Mouse (Mus musculus): Measurements from ENCODE around the gene Ces2a. TPM values are rescaled to one million over a fixed set of nuclear protein-coding genes. Genes with fewer than 3 reads are reported as not detected.

Ces2a gene
- total RNA-seq (2021) (under 1 TPM in 1 of 2 experiments, not detected in 1; 0.72 TPM), polyA plus RNA-seq (2012; rRNA removed) (0.74 TPM in 1 of 2 replicates, not detected in the other)
- long read RNA-seq = 0 reads

- no peak for DNase-seq
These were observed at the start of gene Ces2a for GRCm38 (mm10) chr8:104733753-104734152. Gene Ces2a, plus strand, starts transcription at chr8:104734003.

DNA sequence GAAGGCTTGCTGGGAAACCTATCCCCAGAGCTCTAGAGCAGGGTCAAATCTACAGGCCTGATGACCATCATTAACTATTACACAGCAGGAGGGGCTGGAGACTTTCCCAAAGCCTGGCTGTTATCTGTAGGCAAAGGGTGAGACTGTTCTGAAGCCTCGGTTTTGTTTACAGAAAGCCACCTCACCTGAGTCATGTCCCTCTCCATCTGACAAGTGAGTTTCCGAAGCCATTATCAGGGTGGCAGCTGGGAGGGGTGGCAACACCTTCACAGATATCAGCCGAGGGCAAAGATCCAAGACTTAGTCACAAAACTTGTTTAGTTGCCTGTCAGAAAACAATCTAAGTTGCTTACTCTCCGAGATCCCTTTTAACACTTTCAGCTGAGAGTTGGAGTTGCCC, 45.4 kb upstream of the Ces2a start:
- no peak for DNase-seq

DNA sequence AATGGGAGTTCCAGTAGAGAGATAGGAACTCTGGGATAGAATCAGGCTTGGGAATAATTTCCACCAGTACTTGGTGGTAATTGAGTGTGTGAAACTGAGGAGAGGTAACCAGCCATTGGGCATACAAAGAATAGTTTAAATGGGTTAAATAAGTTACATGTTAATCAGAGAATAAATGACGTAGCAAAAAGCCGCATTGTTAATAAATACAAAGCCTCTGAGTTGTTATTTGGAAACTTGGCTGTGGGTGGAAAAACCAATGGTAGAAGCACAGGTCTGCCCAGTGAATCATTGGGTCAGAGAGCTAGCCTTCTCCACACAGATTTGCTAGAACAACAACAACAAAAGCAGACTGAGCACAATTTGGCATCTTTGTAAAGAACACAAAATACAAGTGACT, 35.2 kb upstream of the Ces2a start:
- no peak for DNase-seq

DNA sequence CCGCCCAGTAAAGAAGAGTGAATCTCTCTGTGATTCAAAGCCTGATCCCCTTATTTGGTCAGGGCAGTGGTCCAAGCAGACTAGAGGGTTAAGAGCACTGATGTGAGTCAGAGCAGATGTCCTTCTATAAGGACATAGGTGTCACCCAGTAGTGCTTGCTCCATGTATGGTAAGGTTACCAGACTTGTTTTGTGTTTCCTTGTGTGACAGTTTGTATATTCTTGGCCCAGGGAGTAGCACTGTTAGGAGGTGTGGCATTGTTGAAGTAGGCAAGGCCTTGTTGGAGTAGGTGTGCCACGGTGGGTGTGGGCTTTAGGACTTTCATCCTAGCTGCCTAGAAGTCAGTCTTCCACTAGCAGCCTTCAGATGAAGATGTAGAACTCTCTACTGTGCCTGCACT, 31.9 kb upstream of the Ces2a start:
- no peak for DNase-seq

DNA sequence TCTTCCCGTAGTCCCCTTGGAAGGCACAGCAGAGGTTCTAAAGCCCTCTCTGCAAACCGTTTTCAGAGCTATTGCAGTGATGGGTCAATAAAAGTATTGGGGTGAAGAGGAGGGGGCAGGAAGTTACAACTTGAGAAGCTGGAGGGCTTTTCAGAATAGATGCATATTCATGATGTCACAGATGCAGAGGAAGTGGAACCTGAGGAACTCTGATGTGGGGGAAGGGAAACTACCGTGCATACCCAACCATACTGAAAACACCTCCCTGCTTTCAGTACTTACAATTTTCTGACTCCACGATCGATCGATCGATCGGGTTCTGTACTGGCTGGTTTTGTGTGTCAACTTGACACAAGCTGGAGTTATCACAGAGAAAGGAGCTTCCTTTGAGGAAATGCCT, 12.6 kb upstream of the Ces2a start:
- DNase-seq = no peak

DNA sequence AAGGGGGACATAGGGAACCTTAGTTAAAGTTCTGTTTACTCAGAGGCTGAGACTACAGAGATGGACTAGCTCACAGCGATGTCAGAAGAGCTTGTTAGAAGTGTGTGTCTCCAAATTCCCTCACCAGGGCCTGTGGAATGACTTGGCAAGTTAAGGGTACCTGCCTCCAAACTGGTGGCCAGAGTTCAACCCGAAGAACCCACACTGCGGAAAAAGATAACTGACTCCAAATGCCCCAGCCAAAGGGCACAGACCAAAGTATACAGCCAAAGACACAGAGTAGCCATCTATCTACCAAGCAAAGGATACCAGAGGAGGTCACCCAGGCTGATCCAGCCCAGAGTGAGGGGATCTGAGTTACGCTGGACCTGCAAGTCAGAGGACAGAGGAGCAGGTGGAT, 2.4 kb upstream of the Ces2a start:
- DNase-seq = no peak

DNA sequence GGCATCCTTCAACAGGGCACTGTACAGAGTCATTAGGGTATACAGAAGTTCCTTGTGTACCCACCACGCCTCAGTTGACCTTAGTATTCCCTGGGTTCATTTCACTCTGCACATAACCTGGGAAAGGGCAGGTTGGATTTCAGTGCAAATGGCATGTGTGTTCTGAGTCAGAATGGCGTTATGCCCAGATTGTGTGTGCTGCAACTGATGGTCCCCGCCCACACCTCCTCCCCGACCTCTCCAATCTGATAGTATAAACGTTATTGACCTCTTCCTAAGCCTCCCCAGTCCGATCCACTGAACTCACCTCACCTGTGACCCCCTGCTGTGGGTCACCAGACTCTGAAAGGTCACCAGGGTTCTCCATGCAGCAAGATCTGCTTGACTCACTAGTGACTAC, 1.8 kb upstream of the Ces2a start:
- DNase-seq = peak; percentile 9

- no peak for DNase-seq
These were observed 8.2 kb downstream of the Ces2a start for GRCm38 (mm10) chr8:104742039-104742438.

- DNase-seq = no peak
These were observed 9.6 kb downstream of the Ces2a start for GRCm38 (mm10) chr8:104743410-104743809.

GRCm38 (mm10) chr8:104752818-104753217, 19.0 kb downstream of the Ces2a start:
- no peak for DNase-seq

DNA sequence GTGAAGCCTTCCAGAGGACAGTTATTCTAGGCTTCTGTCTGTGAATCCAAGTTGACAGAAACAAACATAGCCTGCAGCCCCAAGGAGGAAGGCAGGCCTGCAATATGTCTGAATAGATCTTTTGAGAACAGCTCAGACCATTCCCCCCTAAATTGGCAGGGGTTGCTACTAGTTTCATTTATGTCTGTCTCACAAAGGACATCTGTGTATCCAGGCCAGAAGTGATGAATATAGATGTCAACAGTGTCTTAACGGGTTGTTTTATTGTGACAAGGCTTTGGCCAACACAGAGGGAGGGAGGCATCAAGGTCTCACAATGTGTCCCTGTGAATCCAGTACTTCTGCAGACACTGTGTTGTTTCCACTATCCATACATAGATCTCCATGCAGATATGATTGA, 23.8 kb downstream of the Ces2a start:
- DNase-seq = no peak

DNA sequence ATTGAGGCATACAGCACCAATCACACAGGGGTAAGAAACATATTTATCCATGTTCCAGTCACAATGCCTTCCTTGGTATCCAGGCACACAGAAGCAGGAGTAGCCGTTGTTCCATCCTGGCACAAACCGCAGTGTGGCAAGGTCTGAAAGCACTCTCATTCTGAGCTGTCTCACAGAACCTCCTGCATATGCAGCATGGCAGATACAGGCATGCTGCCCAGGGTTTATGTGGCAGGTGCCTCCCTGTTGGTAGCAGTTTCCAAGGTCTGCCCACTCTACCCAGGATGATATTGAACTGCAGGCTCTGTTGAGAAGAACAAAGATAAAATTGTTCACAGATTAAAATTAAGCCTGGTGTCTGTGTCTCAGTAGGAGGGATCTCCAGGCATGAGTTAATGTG, 24.4 kb downstream of the Ces2a start:
- no peak for DNase-seq

DNA sequence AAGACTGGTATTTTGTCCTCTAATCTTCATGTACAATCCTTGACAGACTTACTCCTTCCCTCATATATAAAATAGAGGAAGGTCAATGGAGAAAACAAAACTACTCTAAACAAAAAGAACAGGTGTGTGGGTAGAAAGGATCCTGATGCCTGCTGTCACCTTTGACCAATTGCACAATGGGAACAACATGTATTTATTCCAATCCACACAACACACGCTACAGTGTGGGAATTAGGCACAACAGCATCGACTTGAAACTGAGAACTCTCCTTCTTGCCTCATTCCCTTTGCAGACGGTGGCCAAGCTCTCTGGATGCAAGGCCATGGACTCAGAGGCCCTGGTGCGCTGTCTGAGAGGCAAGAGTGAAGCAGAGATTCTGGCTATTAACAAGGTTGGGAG, 27.3 kb downstream of the Ces2a start:
- DNase-seq = no peak

GRCm38 (mm10) chr8:104766485-104766884, 32.7 kb downstream of the Ces2a start:
- no peak for DNase-seq

DNA sequence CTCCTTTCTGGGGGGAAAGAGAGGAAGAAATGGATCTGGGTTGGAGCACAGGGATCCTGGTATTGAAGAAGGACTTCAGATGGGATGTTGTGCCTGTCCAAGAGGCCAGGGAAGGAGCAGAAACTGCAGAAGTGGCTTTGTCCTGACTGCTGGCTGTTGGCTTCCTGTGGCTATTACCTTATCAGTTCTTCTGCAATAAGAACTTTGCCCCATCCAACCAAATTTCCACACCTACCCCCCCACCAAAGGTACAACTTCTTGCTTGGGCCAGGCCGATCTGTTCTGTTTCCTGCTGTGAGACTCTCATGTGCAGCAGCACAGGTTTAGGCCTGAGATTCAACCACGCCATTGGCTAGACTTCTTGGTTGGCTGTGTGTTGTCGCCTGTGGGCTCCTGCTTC, 36.6 kb downstream of the Ces2a start:
- DNase-seq = no peak

- DNase-seq = peak; percentile 5
These were observed 53.2 kb downstream of the Ces2a start for GRCm38 (mm10) chr8:104787049-104787448.

DNA sequence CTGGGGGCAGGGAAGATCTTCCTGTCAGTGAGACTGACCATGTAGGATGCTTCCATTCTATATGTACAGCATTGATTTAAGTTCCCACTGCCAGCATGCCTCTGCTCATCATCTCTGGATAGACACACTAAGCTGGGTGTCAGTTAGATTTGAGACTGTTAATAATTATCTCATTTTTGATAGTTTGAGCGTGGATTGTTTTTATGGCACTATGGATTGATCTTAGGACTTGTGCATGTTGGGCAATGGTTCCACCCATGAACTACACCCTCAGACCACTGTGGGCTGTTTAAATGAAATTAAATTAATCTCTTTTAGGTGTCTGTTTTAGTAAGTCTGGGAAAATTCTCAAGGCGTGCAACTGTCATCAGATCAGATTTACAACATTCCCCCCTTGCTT, 55.1 kb downstream of the Ces2a start:
- DNase-seq = no peak

DNA sequence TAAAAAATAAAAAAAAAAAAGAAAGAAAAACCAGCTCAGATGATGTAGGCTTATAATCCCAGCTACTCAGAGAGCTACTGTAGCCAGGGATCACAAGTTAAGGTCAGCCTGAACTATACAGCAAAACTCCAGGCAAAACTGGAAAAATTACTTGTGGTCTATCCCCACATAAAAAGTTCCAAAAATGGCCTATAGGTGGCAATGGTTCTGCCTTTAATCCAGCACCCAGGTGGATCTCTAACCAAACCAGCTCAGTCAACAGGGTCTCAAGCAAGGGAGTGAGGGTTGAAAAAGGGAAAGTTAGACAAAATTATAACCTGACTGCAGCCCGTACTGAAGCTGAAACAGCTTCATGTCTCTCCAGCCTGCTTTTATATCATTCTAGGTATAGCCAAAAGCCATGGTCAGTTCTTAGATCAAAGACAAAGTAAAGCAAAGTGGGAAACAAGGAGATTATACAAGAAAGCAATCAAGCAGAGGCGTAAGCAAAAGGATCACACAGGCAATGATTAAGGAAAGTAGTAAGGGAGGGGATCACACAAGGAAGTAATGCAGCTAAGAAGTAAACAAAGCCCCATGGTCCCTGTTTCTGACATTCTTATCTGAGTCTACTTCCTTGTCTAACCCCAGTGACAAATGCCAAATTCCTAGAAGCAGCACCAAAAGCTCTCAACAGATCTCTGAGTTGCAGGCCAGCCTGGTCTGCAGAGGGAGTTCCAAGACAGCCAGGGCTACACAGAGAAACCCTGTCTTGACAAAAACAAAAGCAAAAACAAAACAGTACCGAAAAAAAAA, 56.3 kb downstream of the Ces2a start:
- peak; percentile 12 for DNase-seq

Small RNAs within 50 kb of the gene (microRNA-seq; reads per million reads assigned to microRNA genes)
- 0 reads per million in 2 experiments for gene Gm44328

Other genes with a start within 250 kb of the Ces2a start
- not detected for gene Terb1, start 224.1 kb upstream of the Ces2a start, total RNA-seq (2021)
- gene Terb1, start 224.1 kb upstream of the Ces2a start, polyA plus RNA-seq (2012; rRNA removed) = not detected in 2 replicates
- gene Nae1, start 199.4 kb upstream of the Ces2a start, total RNA-seq (2021) = 10 to 100 TPM; 31.1 to 40.8 TPM
- gene Nae1, start 199.4 kb upstream of the Ces2a start, polyA plus RNA-seq (2012; rRNA removed) = 1.1 and 2.0 TPM in 2 replicates
- 1 to 10 TPM; 1.9 to 4.2 TPM for gene Car7, start 199.3 kb upstream of the Ces2a start, total RNA-seq (2021)
- 13.4 and 14.5 TPM in 2 replicates for gene Car7, start 199.3 kb upstream of the Ces2a start, polyA plus RNA-seq (2012; rRNA removed)
- gene Pdp2, start 142.6 kb upstream of the Ces2a start, total RNA-seq (2021) = 10 to 100 TPM; 30.7 to 37.3 TPM
- 6.5 and 7.6 TPM in 2 replicates for gene Pdp2, start 142.6 kb upstream of the Ces2a start, polyA plus RNA-seq (2012; rRNA removed)
- gene Cdh16, start 109.6 kb upstream of the Ces2a start, total RNA-seq (2021) = not detected
- gene Cdh16, start 109.6 kb upstream of the Ces2a start, polyA plus RNA-seq (2012; rRNA removed) = not detected in 2 replicates
- 10 to 100 TPM in 1 of 2 experiments, 1 to 10 TPM in 1; 3.3 to 14.4 TPM for gene Rrad, start 102.7 kb upstream of the Ces2a start, total RNA-seq (2021)
- 4.1 and 7.4 TPM in 2 replicates for gene Rrad, start 102.7 kb upstream of the Ces2a start, polyA plus RNA-seq (2012; rRNA removed)
- gene Ciao2b, start 92.0 kb upstream of the Ces2a start, total RNA-seq (2021) = 10 to 100 TPM; 44.9 to 47.9 TPM
- gene Ciao2b, start 92.0 kb upstream of the Ces2a start, polyA plus RNA-seq (2012; rRNA removed) = 24.2 and 26.0 TPM in 2 replicates
- under 1 TPM; 0.17 TPM for gene Ces2b, start 97.6 kb downstream of the Ces2a start, total RNA-seq (2021)
- gene Ces2b, start 97.6 kb downstream of the Ces2a start, polyA plus RNA-seq (2012; rRNA removed) = not detected in 2 replicates
- gene Ces2c, start 113.1 kb downstream of the Ces2a start, total RNA-seq (2021) = not detected
- gene Ces2c, start 113.1 kb downstream of the Ces2a start, polyA plus RNA-seq (2012; rRNA removed) = 0.04 TPM in 1 of 2 replicates, not detected in the other
- gene Ces2e, start 192.3 kb downstream of the Ces2a start, total RNA-seq (2021) = 1 to 10 TPM; 2.6 to 3.7 TPM
- gene Ces2e, start 192.3 kb downstream of the Ces2a start, polyA plus RNA-seq (2012; rRNA removed) = 2.2 and 2.5 TPM in 2 replicates
- gene Ces2f, start 213.4 kb downstream of the Ces2a start, total RNA-seq (2021) = not detected
- not detected in 2 replicates for gene Ces2f, start 213.4 kb downstream of the Ces2a start, polyA plus RNA-seq (2012; rRNA removed)
- 1 to 10 TPM; 2.5 to 3.0 TPM for gene Ces2g, start 227.7 kb downstream of the Ces2a start, total RNA-seq (2021)
- gene Ces2g, start 227.7 kb downstream of the Ces2a start, polyA plus RNA-seq (2012; rRNA removed) = 0.73 and 0.75 TPM in 2 replicates